Mouse (Mus musculus) heart, embryonic 14.5 days (tissue): ENCODE data around the gene Gm13199. TPM values are rescaled to one million over a fixed set of nuclear protein-coding genes. Genes with fewer than 3 reads are reported as not detected.

ENCODE experiments used
- ATAC-seq: fragments of 200-750 bp; cut with Nextera tagmentation; 2 replicates; pipeline ENCODE4 v1.8.0; 2017; ENCODE audit warnings: low read depth, moderate TSS enrichment; ENCODE audit not compliant: insufficient number of reproducible peaks, insufficient read depth, low FRiP score
- H3K27ac ChIP-seq, 2 experiments: fragments of 200-500 bp in 1 of 2; fragments of 300-500 bp in 1 of 2; sonication (generic) in 1 of 2; replicated peaks in 1 of 2; 2 replicates each; pipeline ENCODE4 v1.5.1; 2012 to 2014; ENCODE audit warnings: low read depth in 2 of 2, low read length in 2 of 2, control low read depth in 1 of 2, mild to moderate bottlenecking in 1 of 2, mixed read lengths in 1 of 2; ENCODE audit not compliant: control insufficient read depth in 1 of 2, insufficient read depth in 1 of 2
- H3K27me3 ChIP-seq: fragments of 300-500 bp; sonication (generic); 2 replicates; pipeline ENCODE4 v1.6.1; 2014; ENCODE audit warnings: mild to moderate bottlenecking, low read length, control low read depth; ENCODE audit not compliant: control insufficient read depth, insufficient read depth
- H3K36me3 ChIP-seq: fragments of 300-500 bp; sonication (generic); 2 replicates; pipeline ENCODE4 v1.6.1; 2014; ENCODE audit warnings: mild to moderate bottlenecking, control low read depth, low read length, mixed read lengths; ENCODE audit not compliant: control insufficient read depth, insufficient read depth
- H3K4me1 ChIP-seq, 2 experiments: fragments of 200-500 bp in 1 of 2; fragments of 300-500 bp in 1 of 2; sonication (generic) in 1 of 2; 2 replicates each; pipeline ENCODE4 v1.6.1; 2012 to 2014; ENCODE audit warnings: low read length in 2 of 2, control low read depth in 1 of 2, mixed read lengths in 1 of 2; ENCODE audit not compliant: control insufficient read depth in 2 of 2, insufficient read depth in 2 of 2
- H3K4me2 ChIP-seq: fragments of 300-500 bp; sonication (generic); 2 replicates; pipeline ENCODE4 v1.6.1; 2014; ENCODE audit warnings: mild to moderate bottlenecking, low read length
- H3K4me3 ChIP-seq, 2 experiments: fragments of 200-500 bp in 1 of 2; fragments of 300-500 bp in 1 of 2; sonication (generic) in 1 of 2; 2 replicates each; pipeline ENCODE4 v1.5.1; 2012 to 2014; ENCODE audit warnings: low read length in 2 of 2, mild to moderate bottlenecking in 2 of 2, control low read depth in 1 of 2, low read depth in 1 of 2, moderate library complexity in 1 of 2; ENCODE audit not compliant: control insufficient read depth in 1 of 2, insufficient read depth in 1 of 2
- H3K9ac ChIP-seq: fragments of 300-500 bp; sonication (generic); 2 replicates; pipeline ENCODE4 v1.6.1; 2014; ENCODE audit warnings: mild to moderate bottlenecking, low read length
- H3K9me3 ChIP-seq: fragments of 300-500 bp; sonication (generic); 2 replicates; pipeline ENCODE4 v1.6.1; 2016; ENCODE audit warnings: low read length, control low read depth; ENCODE audit not compliant: control insufficient read depth
- WGBS: fragments of 180-500 bp; shearing (Covaris S2); extraction: QIAGEN DNeasy Blood & Tissue Kit; methylation state at CpG from one replicate; pipeline ENCODE4 v1.1.7; 2014; 5-methylcytosine and 5-hydroxymethylcytosine counted together
- polyA plus RNA-seq: library from polyadenylated mRNA; unstranded; fragments of >200 nt; fragmentation: Nextera tagmentation; extraction: Ambion mirVana; gene quantifications from 2 replicates; pipeline ENCODE4 v1.2.1, GENCODE M21; 2014

Gene Gm13199
- polyA plus RNA-seq, 1 experiment from 2014 or later: 0.61 TPM

DNA sequence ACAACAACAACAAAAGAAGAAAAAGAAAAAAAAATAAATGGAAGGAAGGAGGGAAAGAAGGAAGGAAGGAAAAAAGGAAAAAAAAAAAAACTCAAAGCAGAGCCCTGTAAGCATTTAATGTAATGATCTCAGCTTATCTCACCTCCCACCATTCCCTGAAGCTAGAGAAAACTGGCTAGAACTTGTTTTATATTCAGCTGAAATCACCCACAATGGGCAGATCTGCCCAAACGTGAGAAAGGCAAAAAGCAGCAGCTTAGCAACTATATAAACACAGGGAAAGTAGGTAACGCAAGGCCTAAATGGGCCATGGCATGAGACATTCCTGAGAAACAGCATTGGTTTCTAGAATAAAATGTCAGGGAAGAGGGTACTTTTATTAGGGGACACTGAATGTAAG is 26.7 kb upstream of the Gm13199 start:
- Histone ChIP-seq H3K9ac (no peak overlapping the region), H3K4me1 (peaks cover 2 to 7% of the 10 kb centered on the region in 2 experiments; a peak in 3 of 4 replicates), H3K36me3 (peaks cover 70% of the 10 kb centered on the region), H3K4me3 (no peak overlapping the region), H3K27ac (no peak overlapping the region), H3K9me3 (no peaks in the 10 kb centered on the region), H3K27me3 (no peaks in the 10 kb centered on the region), H3K4me2 (no peak overlapping the region)
- no peak for ATAC-seq
- 77% methylated on average over 2 of the region's 2 CpGs for WGBS

DNA sequence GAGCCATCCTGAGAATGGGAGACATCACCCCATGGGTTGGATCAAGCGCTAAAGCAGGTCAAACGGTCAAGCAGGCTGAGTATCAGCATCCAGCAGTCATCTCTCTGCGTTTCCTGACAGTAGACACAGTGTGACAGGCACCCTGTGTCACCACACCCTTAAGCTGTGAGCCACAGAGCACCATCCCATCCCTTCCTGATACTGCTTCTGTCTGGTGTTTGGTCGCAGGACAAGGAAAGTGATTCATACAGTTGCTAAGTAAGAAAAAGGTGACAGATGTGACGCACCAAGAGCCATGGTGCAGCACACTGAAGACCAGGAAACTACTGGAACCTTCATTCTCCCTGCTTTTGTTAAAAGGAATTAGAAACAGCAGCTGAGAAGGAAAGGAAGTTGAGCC is 26.1 kb upstream of the Gm13199 start:
- no peaks in the 10 kb centered on the region for H3K9me3 ChIP-seq
- no peak for ATAC-seq
- peaks cover 73% of the 10 kb centered on the region for H3K36me3 ChIP-seq
- no peak overlapping the region for H3K9ac ChIP-seq
- no peak overlapping the region for H3K4me2 ChIP-seq
- no peaks in the 10 kb centered on the region for H3K27me3 ChIP-seq
- WGBS: 64% methylated on average over 5 of the region's 5 CpGs
- peaks cover 0 to 4% of the 10 kb centered on the region in 2 experiments; a peak in 1 of 4 replicates for H3K4me1 ChIP-seq
- H3K27ac ChIP-seq: no peak overlapping the region
- H3K4me3 ChIP-seq: no peak overlapping the region

DNA sequence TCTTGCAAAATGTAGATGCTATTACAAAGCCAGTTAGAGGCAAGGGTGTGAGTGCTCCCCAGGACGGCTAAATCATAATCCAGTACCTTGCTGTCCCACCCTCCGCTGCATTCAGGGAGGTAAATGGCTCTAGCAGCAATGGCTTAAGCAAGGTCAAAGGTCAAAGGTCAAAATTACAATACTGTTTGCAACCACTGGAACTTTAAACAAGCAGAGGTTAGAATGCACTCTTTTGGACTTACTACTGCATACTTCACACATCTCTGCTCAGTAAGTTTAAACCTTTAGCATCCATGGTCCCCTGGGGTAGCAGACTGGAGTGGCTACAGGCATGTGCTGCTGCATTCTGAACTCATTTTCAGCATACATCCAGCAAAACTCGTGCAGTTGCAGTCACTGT is 14.7 kb upstream of the Gm13199 start:
- Histone ChIP-seq H3K27ac (no peak overlapping the region), H3K9me3 (no peaks in the 10 kb centered on the region), H3K9ac (no peak overlapping the region), H3K4me3 (no peak overlapping the region), H3K4me1 (no peaks in the 10 kb centered on the region), H3K4me2 (no peak overlapping the region), H3K27me3 (no peaks in the 10 kb centered on the region), H3K36me3 (peaks cover 89% of the 10 kb centered on the region)
- 82% methylated on average over 3 of the region's 3 CpGs for WGBS
- no peak for ATAC-seq

DNA sequence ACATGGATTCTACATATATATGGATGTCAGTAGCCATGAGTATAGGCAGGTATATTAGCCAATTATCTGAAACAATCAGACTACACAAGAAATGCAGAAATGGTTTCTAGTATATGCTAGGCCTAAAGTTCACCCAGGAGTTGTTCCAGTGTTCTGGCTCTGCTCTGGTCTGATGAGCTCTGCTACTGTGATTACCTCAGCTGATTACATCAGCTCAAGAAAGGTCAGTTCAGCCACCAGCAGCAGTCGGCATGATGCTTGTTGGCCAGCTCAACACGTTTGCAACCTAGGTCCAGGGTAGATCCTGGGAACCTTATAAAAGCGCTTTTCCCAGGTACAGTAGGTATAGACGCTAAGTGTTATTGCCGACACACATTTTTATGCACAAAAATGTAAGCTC is 7.0 kb upstream of the Gm13199 start:
- Histone ChIP-seq H3K4me1 (no peaks in the 10 kb centered on the region), H3K4me3 (no peak overlapping the region), H3K27me3 (no peaks in the 10 kb centered on the region), H3K9me3 (no peaks in the 10 kb centered on the region), H3K36me3 (peaks cover 79% of the 10 kb centered on the region), H3K9ac (no peak overlapping the region), H3K4me2 (no peak overlapping the region), H3K27ac (no peak overlapping the region)
- no peak for ATAC-seq
- 89% methylated on average over 5 of the region's 5 CpGs for WGBS

DNA sequence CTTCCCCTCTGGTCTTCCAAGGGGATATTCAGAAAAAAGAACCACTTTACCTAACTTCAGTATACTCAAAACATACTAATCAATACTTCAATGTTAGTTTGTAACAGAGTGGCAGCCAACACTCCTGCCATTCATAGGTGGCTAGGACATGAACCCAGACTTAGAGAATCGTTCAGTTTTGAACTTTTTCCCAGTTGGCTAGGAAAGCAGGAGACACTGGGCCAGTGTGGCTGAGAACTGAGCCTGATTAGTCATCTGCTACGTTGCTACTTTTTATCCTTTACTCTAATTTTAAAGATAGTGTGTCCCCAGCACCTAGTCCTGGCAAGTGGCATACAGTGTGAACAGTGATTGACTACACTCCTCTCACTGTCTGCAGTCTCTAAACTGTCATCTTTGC is 4.9 kb upstream of the Gm13199 start:
- 81% methylated on average over 2 of the region's 2 CpGs for WGBS
- Histone ChIP-seq H3K36me3 (peaks cover 77% of the 10 kb centered on the region), H3K4me2 (no peak overlapping the region), H3K9me3 (no peaks in the 10 kb centered on the region), H3K27ac (no peak overlapping the region), H3K4me1 (no peaks in the 10 kb centered on the region), H3K9ac (no peak overlapping the region), H3K27me3 (no peaks in the 10 kb centered on the region), H3K4me3 (no peak overlapping the region)
- ATAC-seq: no peak

DNA sequence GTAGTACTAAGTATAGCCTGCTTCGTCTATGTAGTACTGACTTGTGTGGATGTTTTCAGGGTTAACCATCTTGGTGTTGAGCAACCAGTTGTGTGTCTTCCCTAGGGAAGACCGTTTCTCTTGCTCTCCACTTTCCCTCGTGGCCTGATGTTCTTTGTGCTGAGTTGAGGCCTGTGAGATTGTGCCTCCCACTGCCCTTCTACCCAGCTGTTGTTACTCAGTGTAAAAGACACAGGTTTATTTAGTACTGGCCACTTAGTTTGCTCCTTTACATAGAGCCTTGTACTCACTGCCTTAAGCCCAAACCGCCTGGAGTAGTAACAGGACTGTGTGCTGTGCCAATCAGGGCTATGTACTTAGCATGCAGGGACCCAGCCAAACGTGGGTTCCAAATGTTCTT is 10.9 kb downstream of the Gm13199 start:
- no peak for ATAC-seq
- Histone ChIP-seq H3K9me3 (no peaks in the 10 kb centered on the region), H3K27ac (no peak overlapping the region), H3K4me3 (no peak overlapping the region), H3K4me1 (no peaks in the 10 kb centered on the region), H3K36me3 (peaks cover 44% of the 10 kb centered on the region), H3K9ac (no peak overlapping the region), H3K27me3 (no peaks in the 10 kb centered on the region), H3K4me2 (no peak overlapping the region)
- WGBS: 84% methylated on average over 5 of the region's 5 CpGs

DNA sequence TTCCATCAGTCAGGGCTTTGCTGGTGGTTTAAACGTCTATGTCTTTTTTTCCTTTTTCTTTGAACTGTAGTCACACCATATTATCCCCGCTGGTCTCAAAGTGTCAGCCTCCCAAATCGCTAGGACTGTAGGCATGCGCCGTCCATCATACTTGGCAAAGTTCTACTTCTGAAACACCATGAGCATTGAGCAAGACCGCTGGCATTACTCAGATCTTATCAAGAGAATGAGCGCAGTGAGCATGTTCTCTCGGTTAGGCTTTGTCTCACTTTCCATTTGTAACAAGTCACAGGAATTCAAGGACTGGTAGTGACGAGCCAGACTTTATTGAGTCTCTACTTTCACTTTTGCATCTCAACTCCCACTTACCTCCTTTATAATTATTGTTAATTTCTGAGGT is 11.6 kb downstream of the Gm13199 start:
- Histone ChIP-seq H3K27me3 (no peaks in the 10 kb centered on the region), H3K4me2 (no peak overlapping the region), H3K9me3 (no peaks in the 10 kb centered on the region), H3K36me3 (peaks cover 38% of the 10 kb centered on the region), H3K4me3 (no peak overlapping the region), H3K4me1 (peaks cover 0 to 7% of the 10 kb centered on the region in 2 experiments; a peak in 1 of 4 replicates), H3K27ac (no peak overlapping the region), H3K9ac (no peak overlapping the region)
- 83% methylated on average over 9 of the region's 9 CpGs for WGBS
- no peak for ATAC-seq

DNA sequence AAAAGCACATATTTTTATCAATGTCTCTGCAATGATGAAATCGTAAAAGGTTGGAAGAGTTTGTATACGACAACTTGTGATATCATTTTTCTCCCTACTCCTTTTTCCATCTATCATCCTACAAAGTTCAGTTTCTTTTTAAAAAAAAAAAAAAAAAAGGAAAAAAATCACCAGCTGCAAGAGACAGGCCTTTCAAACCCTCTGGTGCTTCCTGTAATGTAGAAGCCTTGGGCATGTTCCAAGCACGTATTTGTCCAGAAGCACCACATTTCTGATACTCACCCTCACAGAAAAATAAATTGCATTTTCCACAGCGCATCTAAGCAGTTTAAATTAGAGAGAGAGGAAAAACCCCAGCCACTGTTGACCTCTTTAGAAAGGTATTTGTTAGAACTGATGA is 16.9 kb downstream of the Gm13199 start:
- Histone ChIP-seq H3K4me1 (peaks cover 0 to 14% of the 10 kb centered on the region in 2 experiments; a peak in 2 of 4 replicates), H3K4me2 (peak overlapping the region; percentile 72), H3K9me3 (no peaks in the 10 kb centered on the region), H3K9ac (peak overlapping the region; percentile 91), H3K27me3 (no peaks in the 10 kb centered on the region), H3K4me3 (peak overlapping the region; percentile 82 to 89; a peak in 3 of 4 replicates), H3K36me3 (peaks cover 29% of the 10 kb centered on the region), H3K27ac (peak overlapping the region in 1 of 2 experiments; percentile 90; a peak in 2 of 4 replicates)
- no peak for ATAC-seq
- WGBS: 20% methylated on average over 4 of the region's 4 CpGs
